Mouse (Mus musculus) small intestine, adult 2 months (tissue): Measurements from ENCODE around the gene Prss42.

ENCODE experiments used
- CTCF ChIP-seq: fragments of 200-500 bp; IDR thresholded peaks from 2 replicates; pipeline ENCODE4 v1.5.1; 2012; ENCODE audit warnings: low read depth, mild to moderate bottlenecking, control low read depth, inconsistent platforms, low read length, moderate library complexity, mixed read lengths; ENCODE audit not compliant: insufficient replicate concordance, insufficient read length; ENCODE audit errors: extremely low read depth
- POLR2A ChIP-seq: fragments of 200-500 bp; IDR thresholded peaks from 2 replicates; pipeline ENCODE4 v1.6.1; 2012; ENCODE audit warnings: low read depth, mild to moderate bottlenecking, control low read depth, inconsistent platforms, low read length, moderate library complexity

DNA sequence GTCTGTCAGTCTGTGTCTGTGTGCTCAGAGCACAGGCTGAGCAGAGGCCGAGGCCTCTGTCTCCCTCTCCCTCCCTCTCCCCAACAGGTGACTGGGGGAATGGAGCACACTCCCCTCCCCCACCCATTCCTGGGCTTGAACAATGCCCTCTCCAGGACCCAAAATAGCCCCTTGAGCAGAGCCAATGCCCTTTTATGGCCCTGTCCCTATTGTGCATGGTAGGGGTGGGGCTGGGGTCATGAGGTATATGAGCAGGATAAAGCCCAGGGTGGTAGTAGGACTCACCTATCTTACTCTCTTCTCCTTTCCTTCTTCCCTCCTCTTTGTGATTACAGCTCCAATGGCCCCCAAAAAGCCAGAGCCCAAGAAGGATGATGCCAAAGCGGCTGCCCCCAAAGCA, 34.6 kb upstream of the Prss42 start:
- TF ChIP-seq CTCF = no peak
- no peak for TF ChIP-seq POLR2A
